Mouse (Mus musculus) forebrain, postnatal 0 days (tissue): ENCODE data around the gene Trank1. TPM values are rescaled to one million over a fixed set of nuclear protein-coding genes. Genes with fewer than 3 reads are reported as not detected.

ENCODE experiments used
- ATAC-seq: fragments of 200-750 bp; cut with Nextera tagmentation; 2 replicates; pipeline ENCODE4 v1.8.0; 2017; ENCODE audit warnings: mild to moderate bottlenecking, moderate library complexity
- DNase-seq: peaks from one replicate; pipeline ENCODE4 v3.0.0-alpha.2; 2015
- H3K27ac ChIP-seq: fragments of 300-500 bp; sonication (generic); 2 replicates; pipeline ENCODE4 v1.5.1; 2014; ENCODE audit warnings: low read depth, mild to moderate bottlenecking, antibody characterized with exemption, low read length, moderate library complexity, mixed read lengths
- H3K27me3 ChIP-seq: fragments of 300-500 bp; sonication (generic); 2 replicates; pipeline ENCODE4 v1.6.1; 2014; ENCODE audit warnings: mild to moderate bottlenecking, low read length, mixed read lengths; ENCODE audit not compliant: insufficient read depth
- H3K36me3 ChIP-seq: fragments of 300-500 bp; sonication (generic); 2 replicates; pipeline ENCODE4 v1.6.1; 2014; ENCODE audit warnings: mild to moderate bottlenecking, moderate library complexity; ENCODE audit not compliant: insufficient read depth
- H3K4me1 ChIP-seq: fragments of 300-500 bp; sonication (generic); 2 replicates; pipeline ENCODE4 v1.6.1; 2014; ENCODE audit warnings: antibody characterized with exemption; ENCODE audit not compliant: insufficient read depth
- H3K4me2 ChIP-seq: fragments of 300-500 bp; sonication (generic); 2 replicates; pipeline ENCODE4 v1.6.1; 2014; ENCODE audit warnings: low read depth, mild to moderate bottlenecking, moderate library complexity
- H3K4me3 ChIP-seq: fragments of 300-500 bp; sonication (generic); 2 replicates; pipeline ENCODE4 v1.5.1; 2014; ENCODE audit warnings: low read depth, low read length, mixed read lengths
- H3K9ac ChIP-seq: fragments of 300-500 bp; sonication (generic); 2 replicates; pipeline ENCODE4 v1.6.1; 2014; ENCODE audit warnings: mild to moderate bottlenecking
- H3K9me3 ChIP-seq: fragments of 300-500 bp; sonication (generic); 2 replicates; pipeline ENCODE4 v1.6.1; 2016; ENCODE audit warnings: low read length
- CTCF ChIP-seq: sonication (generic); IDR thresholded peaks from 2 replicates; pipeline ENCODE4 v1.5.1; 2016; ENCODE audit warnings: antibody characterized with exemption, control low read depth, low read depth
- WGBS: fragments of 180-500 bp; shearing (Covaris S2); extraction: QIAGEN DNeasy Blood & Tissue Kit; methylation state at CpG from one replicate; pipeline ENCODE4 v1.1.7; 2014; 5-methylcytosine and 5-hydroxymethylcytosine counted together
- polyA plus RNA-seq: library from polyadenylated mRNA; unstranded; fragments of >200 nt; fragmentation: Nextera tagmentation; extraction: Ambion mirVana; gene quantifications from 2 replicates; pipeline ENCODE4 v1.2.1, GENCODE M21; 2015
- total RNA-seq: library from RNA; depleted of rRNA; stranded (reverse); fragments of >200 nt; gene quantifications from 2 replicates; pipeline ENCODE4 v1.2.3, GENCODE M21; 2014

Trank1 gene
- total and polyA plus RNA-seq, 2 experiments from 2014 or later, result 10.9 to 92.5 TPM

DNA sequence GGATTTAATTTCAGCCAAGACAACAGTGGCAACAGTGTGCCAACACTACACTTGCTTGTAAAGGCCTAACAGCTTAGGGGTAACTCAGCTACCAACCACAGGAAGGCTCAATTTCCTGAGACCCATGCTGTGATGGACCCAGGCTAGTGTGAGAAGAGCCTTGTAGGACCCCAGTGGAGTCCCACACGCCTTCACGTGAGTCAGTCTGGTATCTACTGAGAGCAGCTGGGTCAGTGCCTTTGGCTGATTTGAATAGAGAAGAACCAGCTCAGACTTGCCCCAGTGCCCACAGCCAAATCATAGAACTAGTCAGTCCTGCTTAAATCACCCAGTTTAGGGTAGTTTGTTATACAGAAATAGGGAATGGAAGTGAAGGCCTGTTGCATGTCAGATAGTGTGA lies 86.5 kb downstream of the Trank1 start:
- 79% methylated on average over 2 of the region's 2 CpGs for WGBS
- no peak overlapping the region for H3K4me2 ChIP-seq
- H3K36me3 ChIP-seq, result no peaks in the 10 kb centered on the region
- DNase-seq (no peak), ATAC-seq (no peak)
- H3K4me3 ChIP-seq, result no peak overlapping the region
- no peak overlapping the region for H3K9ac ChIP-seq
- H3K27me3 ChIP-seq, result no peaks in the 10 kb centered on the region
- no peak overlapping the region for H3K27ac ChIP-seq
- no peaks in the 10 kb centered on the region for H3K4me1 ChIP-seq
- H3K9me3 ChIP-seq, result no peaks in the 10 kb centered on the region
- no peak for TF ChIP-seq CTCF

DNA sequence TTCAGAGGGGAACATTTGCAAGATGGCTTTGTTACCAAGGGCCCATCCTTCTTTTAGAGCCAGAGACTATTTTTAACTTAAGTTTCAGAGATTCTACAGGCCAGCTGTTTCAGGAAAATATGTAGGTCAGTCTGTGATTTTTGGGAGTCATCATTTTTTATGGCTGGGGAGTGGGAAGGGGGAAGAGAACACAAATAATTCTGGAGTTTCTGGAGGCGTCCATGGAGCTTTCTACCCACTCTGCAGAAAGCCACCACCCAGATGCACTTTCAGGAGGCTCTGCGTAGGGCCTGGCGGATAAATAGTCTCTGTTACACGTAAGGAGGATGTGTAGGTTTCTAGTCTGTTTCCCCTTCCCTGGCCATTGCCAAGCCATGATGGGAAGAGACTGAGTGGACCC lies 88.5 kb downstream of the Trank1 start:
- H3K9me3 ChIP-seq, result no peaks in the 10 kb centered on the region
- no peak for DNase-seq
- H3K9ac ChIP-seq, result no peak overlapping the region
- TF ChIP-seq CTCF, result no peak
- ATAC-seq, result no peak
- no peaks in the 10 kb centered on the region for H3K36me3 ChIP-seq
- no peak overlapping the region for H3K4me3 ChIP-seq
- WGBS, result 92% methylated on average over 4 of the region's 4 CpGs
- H3K27ac ChIP-seq, result no peak overlapping the region
- H3K4me2 ChIP-seq, result no peak overlapping the region
- no peaks in the 10 kb centered on the region for H3K4me1 ChIP-seq
- no peaks in the 10 kb centered on the region for H3K27me3 ChIP-seq

DNA sequence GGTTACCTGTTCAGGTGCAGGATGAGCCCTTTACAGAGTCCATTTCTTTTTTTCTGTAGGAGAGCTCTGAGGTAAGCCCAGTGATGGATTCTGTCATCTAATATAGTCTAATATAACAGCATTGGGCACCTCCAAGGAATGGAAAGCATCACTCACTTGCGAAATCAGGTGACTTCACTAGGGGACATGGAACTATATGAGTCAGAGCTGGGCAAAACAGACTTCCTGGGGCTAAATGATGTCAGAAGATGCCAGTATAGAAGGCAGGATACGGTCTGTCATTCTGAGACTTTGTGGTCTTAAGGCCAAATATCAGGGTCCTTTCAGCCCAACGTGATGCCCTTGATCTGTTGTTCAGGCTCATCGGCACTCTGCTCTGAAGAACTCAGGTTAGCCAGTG lies 91.6 kb downstream of the Trank1 start:
- DNase-seq (no peak), ATAC-seq (no peak)
- no peak overlapping the region for H3K4me3 ChIP-seq
- H3K9me3 ChIP-seq, result no peaks in the 10 kb centered on the region
- H3K9ac ChIP-seq, result no peak overlapping the region
- no peak overlapping the region for H3K4me2 ChIP-seq
- 88% methylated on average over 4 of the region's 4 CpGs for WGBS
- no peaks in the 10 kb centered on the region for H3K36me3 ChIP-seq
- no peaks in the 10 kb centered on the region for H3K27me3 ChIP-seq
- H3K4me1 ChIP-seq, result no peaks in the 10 kb centered on the region
- no peak for TF ChIP-seq CTCF
- H3K27ac ChIP-seq, result no peak overlapping the region

DNA sequence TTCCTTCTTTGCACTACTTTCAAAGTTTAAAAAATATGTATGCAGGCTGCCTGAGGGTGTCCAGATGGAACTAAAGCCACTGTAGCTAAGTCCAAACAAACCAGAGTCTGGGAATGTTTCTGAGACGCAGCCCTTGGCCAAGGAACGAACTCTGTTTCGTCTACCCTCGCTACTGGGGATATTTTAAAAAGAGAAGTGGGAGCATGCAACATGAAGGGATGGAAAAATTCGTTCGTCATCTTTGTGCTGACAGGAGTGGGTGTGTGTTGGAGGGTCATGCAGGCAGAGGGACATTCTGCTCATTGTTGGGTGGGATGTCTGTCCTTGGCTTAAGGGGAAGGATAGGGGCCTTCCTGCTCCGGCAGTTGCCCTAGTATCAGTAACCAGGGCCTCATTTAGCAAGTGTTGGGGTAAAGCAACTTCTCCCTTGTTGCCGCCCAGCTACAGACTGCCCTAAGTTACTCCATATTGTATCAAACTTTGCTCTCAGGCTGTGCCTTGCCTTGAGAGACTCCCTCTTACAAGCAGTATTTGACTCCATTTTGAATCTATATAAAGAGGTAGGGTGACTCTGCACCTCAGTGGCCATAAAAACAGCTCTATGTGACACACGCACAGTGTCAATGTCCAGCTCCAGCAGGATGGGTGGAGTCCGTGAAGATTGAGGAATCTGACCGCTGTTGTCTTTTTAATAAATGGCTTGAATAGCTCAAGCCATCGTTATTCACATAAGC lies 93.0 kb downstream of the Trank1 start:
- no peak for TF ChIP-seq CTCF
- H3K36me3 ChIP-seq, result no peaks in the 10 kb centered on the region
- H3K9ac ChIP-seq, result no peak overlapping the region
- DNase-seq (no peak), ATAC-seq (no peak)
- no peaks in the 10 kb centered on the region for H3K4me1 ChIP-seq
- 83% methylated on average over 12 of the region's 12 CpGs for WGBS
- H3K27ac ChIP-seq, result no peak overlapping the region
- H3K9me3 ChIP-seq, result no peaks in the 10 kb centered on the region
- no peaks in the 10 kb centered on the region for H3K27me3 ChIP-seq
- H3K4me2 ChIP-seq, result no peak overlapping the region
- H3K4me3 ChIP-seq, result no peak overlapping the region

DNA sequence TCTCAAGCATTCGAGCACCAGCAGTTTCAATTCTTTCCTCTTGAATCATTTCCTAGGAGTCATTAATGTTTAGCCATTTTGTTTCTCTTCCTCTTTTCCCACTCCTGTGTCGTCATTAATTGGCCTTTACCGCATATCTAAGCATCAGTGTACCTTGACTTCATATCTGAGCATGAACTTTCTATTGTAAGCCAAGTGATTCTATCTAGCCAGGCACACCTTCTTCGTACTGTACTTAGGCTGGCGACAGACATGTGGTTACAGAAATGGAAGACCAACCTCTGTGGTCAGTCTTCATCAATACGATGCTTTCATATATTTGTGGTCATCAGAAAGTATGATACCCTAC lies 93.5 kb downstream of the Trank1 start:
- 82% methylated on average over 6 of the region's 6 CpGs for WGBS
- H3K4me3 ChIP-seq, result no peak overlapping the region
- no peak for TF ChIP-seq CTCF
- H3K9ac ChIP-seq, result no peak overlapping the region
- H3K9me3 ChIP-seq, result no peaks in the 10 kb centered on the region
- H3K36me3 ChIP-seq, result no peaks in the 10 kb centered on the region
- no peaks in the 10 kb centered on the region for H3K4me1 ChIP-seq
- no peaks in the 10 kb centered on the region for H3K27me3 ChIP-seq
- ATAC-seq (no peak), DNase-seq (no peak)
- H3K27ac ChIP-seq, result no peak overlapping the region
- H3K4me2 ChIP-seq, result no peak overlapping the region

DNA sequence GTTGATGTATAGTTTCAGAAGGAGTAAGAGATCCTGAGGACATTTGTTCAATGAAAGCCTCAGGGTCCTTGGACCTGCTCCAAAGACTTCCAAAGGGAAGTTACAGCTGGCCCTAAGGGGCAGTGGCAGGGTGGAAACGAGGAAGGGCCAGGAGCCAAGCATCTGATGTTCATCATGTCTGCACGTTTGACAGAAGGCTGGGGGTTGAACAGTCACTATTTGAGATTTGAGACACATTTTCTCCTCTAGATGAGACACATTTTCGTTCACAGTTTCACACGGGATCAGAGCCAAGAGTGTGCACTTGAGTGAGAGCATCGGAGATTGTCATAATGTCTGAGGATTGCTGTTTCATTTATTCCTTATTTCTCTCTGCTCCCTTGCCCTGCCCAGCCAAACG lies 96.5 kb downstream of the Trank1 start:
- H3K4me3 ChIP-seq, result no peak overlapping the region
- H3K9me3 ChIP-seq, result no peaks in the 10 kb centered on the region
- H3K27me3 ChIP-seq, result no peaks in the 10 kb centered on the region
- TF ChIP-seq CTCF, result no peak
- DNase-seq, result peak; percentile 68
- H3K4me1 ChIP-seq, result no peaks in the 10 kb centered on the region; the same call in 1 of the 2 replicates
- peak; percentile 50 for ATAC-seq
- H3K36me3 ChIP-seq, result no peaks in the 10 kb centered on the region
- H3K27ac ChIP-seq, result no peak overlapping the region
- no peak overlapping the region for H3K4me2 ChIP-seq
- WGBS, result 53% methylated on average over 6 of the region's 6 CpGs
- no peak overlapping the region for H3K9ac ChIP-seq

DNA sequence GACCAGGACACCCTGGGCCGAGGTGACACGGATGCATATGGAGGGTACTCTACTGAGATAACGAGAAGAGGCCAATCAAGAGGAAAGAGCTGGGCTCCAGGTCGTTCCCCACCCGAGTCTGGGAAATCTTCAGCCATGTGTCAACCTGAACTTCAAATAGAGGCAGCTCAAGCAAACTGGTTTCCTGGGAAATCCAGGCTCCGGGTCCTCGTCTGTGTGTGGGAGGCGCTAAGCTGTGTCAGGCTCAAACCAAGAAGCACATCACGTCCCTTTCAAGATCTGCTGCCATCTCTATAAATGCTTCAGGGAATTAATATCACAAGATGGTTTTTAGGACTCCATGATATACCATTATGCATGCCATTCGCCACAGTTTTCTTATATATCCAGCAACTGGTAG lies 96.9 kb downstream of the Trank1 start:
- no peak for TF ChIP-seq CTCF
- Histone ChIP-seq H3K4me1 (no peaks in the 10 kb centered on the region; the same call in 1 of the 2 replicates), H3K27me3 (no peaks in the 10 kb centered on the region), H3K9ac (no peak overlapping the region), H3K9me3 (no peaks in the 10 kb centered on the region), H3K4me2 (no peak overlapping the region), H3K27ac (no peak overlapping the region), H3K36me3 (no peaks in the 10 kb centered on the region), H3K4me3 (no peak overlapping the region)
- DNase-seq, result peak; percentile 30
- 75% methylated on average over 10 of the region's 10 CpGs for WGBS
- ATAC-seq, result peak; percentile 25; the same call in 1 of the 2 replicates
